Mouse (Mus musculus): ENCODE measurements at regions not wholly inside any gene's neighbourhood (a gene's known extent, or its start where the extent isn't known, plus 50 kb on each side); places are given as distances from the start of the nearest gene placed in this dataset.

DNA sequence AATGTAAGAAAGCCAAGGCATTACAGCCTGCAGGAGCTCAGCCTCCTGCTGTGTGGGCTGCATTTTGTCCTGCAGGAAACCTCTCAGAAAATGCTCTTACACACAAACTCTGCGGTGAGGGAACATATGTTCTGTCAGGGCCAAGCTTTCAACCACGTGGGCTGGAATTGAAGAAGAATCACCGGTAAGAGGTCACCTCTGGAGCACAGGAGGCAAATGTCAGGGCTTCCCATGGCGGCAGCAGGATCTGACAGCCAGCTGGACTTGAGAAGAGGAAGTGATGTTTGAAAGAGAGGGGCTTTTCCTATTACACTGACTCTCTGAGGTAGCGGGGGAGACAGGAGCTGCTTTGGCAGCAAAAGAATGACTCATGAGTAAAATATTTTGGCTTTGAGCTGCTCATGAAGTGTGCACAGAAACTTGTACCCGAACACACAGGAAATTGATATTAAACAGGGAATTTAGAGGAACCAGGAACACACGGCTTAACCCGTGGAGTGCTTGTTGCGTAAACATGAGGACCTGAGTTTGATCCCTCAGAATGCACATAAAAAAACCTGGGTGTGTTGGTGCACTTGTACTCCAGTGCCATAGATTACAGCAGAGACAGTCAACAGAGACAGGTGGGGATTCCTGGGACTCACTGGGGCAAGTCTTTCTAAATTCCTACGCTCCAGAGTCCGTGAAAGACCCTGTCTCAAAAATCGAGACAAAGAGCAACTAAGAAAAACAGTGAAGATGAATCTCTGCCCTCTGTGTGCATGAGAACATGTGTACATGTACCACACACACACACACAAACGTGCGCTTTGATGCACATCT, 848.1 kb upstream of the A1bg start:
- no peak for DNase-seq (ENCODE audit: low spot score)

DNA sequence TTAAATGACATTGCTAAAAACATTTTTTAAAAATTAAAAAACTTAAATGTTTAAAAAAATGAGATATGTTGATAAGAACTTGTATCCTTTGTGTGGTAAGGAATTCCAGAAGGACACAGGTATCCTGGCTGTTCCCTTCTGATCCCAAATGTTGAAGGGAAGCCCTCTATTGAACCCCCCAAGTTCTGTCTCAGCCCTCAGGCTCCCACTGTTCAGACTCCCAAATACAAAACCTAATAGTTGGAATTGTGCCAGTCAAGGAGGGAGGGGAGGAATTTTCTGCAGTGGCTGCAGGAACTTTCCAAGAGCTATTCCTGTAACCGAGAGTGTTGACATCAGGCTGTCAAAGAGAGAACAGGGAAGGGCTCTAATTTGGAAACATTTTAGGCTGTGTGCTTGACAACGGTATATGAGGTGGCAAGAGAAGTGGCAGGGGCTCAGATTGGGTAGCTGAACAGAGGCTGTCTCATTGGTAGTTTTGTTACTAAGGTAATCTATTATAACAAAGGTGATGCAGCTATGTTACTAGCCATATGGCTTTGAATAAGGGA, 843.8 kb upstream of the A1bg start:
- DNase-seq (ENCODE audit: low spot score), result no peak

DNA sequence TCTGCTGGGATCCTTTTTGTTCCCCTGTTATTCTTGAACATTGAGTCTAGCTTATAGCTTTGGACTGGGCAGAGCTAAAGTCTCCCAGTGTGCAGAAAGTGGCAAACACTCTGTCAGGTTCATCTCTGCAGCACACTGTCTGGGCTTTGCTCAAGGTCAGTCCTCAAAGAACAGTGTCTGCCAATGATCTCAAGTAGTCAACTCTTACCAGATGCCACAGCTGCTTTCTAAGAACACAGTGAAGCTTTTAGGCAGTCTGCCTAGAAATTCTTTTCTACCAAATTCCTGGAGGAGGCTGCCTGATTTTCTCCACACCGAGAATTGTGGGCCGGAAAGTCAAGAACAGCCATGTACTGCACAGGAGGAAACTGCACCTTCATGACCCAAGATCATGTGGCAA, 831.0 kb upstream of the A1bg start:
- no peak for DNase-seq (ENCODE audit: low spot score)

DNA sequence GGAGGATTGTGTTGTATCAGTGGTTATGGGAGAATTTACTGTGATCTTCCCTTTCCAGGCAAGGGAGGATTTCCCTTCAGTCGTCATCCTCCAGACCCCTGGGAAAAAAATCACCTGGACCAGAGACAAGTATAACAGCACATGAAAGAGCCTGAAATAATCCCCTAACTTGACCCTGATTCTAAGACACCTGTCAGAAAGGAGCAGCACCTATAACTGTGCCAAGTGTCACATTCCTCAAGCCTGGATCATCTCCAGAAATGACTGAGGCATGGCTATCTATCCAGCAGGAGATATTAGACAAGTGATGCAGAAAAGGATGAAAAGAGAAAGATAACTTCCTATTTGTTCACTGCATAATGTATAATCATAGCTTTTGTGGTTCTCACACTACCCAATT, 800.9 kb upstream of the A1bg start:
- no peak for DNase-seq (ENCODE audit: low spot score)

DNA sequence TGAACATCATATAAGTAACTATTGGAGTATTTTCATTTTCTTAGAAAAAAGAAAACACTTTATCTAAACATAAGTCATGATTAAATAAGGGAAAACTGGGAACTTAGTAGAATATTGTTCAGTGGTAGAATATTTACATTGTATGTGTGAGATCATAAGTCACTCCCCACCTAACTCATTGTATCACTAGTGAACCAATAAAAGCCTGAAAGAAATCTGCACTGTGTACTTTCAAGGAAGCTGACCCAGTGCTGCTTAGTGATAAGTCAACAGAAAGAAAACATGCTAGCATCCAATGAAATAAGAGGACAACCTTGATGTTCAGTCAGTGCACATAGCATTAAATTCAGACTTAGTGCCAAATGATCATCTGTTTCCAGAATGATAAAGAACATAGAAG, 795.7 kb upstream of the A1bg start:
- no peak for DNase-seq (ENCODE audit: low spot score)

DNA sequence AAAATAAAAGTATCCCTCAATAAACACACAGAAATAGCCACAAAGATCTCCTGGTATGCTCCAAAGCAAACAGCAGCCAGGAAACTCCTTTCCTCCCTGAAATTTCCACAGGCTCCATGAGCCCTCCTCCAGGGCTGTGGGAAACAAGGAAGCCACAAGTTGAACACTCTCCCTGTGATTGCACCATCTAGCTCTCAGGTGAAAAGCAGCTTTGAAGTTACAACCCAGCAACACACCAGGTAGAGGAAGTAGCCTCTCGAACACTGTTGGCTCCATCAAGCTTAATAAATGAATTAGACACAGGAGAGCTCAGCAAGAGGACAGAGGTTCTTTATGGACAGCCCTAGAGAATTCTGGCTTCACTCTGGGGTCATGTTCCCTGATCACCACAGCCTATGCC, 794.4 kb upstream of the A1bg start:
- DNase-seq (ENCODE audit: low spot score), result no peak

- no peak for DNase-seq (ENCODE audit: low spot score)
Measured at GRCm38 (mm10) chr15:61713953-61714352, 791.1 kb upstream of the A1bg start.

GRCm38 (mm10) chr15:61708928-61709327, 786.1 kb upstream of the A1bg start:
- DNase-seq (ENCODE audit: low spot score), result no peak

DNA sequence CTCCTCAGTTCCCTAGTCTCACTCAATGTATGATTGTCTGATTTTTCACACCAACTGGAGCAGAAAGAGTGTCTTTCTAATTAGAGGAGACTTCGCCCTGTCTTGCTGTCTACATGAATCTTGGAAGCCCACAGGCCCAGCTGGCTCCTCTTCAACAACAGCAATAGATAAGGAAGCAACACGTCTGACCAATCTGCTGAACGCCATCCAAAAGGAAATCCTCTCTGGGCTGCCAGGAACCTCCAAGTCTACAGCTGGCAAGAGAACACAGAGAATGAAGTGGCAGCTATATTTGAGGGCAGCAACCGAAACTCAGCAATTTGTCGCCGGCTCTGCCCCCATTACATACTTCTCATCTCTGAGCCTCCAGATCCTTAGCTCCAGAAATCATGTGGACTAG, 785.1 kb upstream of the A1bg start:
- no peak for DNase-seq (ENCODE audit: low spot score)

DNA sequence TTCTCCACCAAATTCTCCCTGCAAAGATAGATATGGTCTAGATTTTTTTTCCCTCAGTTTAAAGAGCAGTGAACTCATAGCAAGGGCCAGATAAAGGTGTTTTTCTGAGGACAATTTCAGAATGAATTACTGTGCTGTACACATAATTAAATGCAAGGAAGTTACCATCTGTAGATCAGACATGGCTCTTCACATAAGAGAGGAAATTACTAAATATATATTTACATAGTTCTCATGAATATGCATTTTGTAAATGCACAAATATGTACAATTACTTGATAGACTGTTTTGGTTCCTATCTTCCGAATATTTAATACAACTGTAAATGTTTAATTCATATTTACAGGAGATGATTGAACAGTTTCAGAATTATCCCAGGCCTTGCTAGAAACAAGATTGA, 769.9 kb upstream of the A1bg start:
- DNase-seq (ENCODE audit: low spot score), result no peak

GRCm38 (mm10) chr15:61690425-61690824, 767.6 kb upstream of the A1bg start:
- peak; percentile 17 for DNase-seq (ENCODE audit: low spot score)

DNA sequence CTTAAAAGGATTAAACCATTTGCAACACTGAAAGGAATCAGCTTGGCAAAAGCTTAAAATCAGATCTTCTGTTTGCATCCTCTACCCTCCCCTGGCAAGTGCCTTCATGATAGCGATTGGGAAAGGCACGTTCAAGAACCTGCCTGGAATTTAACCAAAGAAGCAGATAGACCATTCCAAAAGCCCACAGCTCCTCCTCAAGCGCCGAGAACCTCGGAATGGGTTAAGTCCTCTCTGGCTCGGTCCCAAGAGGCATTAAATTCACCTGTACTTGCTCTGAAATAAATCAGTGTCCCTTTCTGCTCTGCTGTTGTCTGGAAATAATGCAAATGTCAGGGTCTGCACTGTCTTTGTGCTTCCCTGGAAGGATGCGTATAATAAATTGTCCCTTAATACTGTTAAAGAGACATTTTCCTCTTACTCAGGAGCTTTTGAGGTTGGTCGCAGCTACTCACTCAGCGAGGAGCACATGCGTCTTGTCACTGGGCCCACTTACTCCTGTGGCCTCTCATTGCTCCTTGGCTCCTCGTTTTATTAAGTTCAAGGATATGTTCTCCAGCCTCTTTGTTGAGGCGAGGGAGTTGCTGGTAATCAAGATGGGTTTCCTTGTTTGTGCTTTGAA, 767.1 kb upstream of the A1bg start:
- no peak for DNase-seq (ENCODE audit: low spot score)

DNA sequence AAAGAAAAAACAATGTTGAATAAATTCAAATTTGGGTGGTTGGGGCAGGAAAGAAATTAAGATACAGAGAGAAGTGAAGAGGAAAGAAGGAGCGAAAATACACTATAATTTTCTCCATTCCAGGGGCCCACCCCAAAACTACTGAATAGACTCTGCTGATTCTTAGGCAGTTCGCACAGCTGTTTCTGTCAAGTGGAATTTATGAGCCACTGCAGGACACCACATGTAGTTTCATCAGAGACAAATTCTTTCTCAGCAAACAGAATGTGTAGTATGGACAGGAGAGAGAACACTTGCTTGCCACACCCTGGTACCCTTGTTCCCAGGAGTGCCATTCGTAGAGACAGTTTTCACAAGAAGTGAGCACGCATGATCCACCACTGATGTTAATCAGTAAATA, 760.2 kb upstream of the A1bg start:
- DNase-seq (ENCODE audit: low spot score), result no peak

- DNase-seq (ENCODE audit: low spot score), result no peak
Measured at GRCm38 (mm10) chr15:61670556-61670955, 747.7 kb upstream of the A1bg start.

DNA sequence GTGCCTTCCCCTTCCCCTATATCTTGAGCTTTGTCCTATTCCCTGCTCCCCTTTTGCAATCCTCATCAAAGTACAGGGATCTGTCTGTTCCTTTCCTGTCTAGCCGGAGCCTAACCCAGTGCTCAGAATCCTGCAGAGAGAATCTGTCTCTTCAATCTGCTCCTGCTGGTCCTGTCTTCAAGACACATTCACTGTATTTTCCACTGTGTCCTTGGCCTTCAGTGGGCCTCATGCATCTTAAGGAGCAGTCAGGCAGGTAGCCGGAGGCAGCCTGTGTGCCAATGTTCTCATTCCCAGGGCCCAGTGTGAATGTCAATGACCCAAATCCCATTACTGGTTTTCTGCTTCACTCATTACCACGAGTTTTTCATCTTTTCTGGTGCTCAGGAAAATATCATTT, 737.8 kb upstream of the A1bg start:
- peak; percentile 4 for DNase-seq (ENCODE audit: low spot score)

DNA sequence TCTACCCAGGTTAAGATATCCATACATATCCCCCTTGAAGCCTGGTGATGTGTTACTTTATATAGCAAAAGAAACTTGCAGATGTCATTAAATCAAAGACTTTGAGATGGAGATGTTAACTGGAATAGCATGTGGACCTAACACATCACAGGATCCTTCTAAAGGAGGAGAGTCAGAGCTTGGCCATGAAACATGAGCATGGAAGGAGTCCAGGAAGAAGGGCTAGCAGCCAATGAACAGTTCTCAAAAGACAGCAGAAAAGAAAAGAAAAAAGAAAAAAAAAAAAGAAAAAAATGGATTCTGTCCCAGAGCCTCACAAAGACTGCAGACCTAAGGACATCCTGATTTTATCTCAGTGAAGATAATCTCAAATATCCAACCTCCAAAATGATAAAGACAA, 734.1 kb upstream of the A1bg start:
- DNase-seq (ENCODE audit: low spot score), result no peak

- DNase-seq (ENCODE audit: low spot score), result no peak
Measured at GRCm38 (mm10) chr15:61654846-61655245, 732.0 kb upstream of the A1bg start.

DNA sequence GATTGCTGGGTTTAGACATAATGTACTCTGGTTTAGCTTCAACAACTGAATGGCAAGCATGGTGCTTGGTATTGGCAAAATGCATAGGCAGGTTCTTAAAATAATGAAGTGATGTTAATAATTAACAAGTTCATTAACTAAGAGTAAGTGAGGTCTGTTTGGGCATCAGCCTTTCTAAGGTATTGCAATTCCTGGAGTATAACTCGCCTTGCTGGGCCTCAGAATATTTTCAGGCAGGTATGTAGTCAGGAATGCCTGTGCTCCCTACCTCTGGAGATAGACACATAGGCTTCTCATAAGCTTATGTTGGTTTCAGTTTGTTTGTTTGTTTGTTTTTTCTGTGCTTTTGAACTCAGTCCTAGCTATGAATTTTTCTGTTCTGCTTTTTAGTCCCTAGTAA, 731.0 kb upstream of the A1bg start:
- no peak for DNase-seq (ENCODE audit: low spot score)

DNA sequence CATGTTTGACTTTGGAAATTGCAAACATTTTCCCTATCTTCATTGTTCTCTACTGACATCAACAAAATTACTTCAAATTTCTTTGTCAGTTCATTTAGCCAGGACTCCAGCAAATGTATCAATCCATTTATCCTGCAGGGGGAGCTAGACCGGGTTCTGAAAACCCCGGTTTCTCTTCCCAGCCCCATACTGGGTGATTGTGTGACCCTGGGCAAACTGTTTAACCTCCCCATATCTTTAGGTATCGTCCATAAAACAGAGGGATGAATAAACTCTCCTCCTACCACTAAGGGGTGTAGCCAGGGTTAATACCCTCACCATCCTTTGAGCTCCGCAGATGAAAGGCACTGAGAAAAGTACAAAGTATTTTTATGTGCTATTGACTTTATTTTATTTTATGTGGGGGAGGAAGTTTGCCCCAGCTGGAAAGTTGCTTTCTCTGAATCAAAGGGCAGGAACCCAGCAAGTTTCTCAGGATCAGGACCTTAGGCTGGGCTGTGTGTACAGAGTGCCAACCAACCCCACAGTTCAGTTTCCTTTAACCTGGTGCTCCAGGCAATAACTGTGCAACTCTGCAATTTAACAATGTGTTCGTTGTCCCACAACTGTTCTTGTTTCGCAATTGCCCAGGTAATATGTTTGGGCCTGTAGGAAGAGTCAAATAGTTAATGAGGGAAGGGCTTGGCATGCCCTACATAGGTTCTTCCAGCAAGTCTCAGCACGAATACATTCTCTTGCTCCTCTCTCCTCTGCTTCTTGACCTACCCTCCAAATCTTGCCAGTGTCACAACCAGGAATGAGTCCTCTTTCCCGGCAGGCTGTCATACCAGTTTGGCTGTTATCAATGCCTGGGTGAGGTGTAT, 696.1 kb upstream of the A1bg start:
- DNase-seq (ENCODE audit: low spot score), result no peak

DNA sequence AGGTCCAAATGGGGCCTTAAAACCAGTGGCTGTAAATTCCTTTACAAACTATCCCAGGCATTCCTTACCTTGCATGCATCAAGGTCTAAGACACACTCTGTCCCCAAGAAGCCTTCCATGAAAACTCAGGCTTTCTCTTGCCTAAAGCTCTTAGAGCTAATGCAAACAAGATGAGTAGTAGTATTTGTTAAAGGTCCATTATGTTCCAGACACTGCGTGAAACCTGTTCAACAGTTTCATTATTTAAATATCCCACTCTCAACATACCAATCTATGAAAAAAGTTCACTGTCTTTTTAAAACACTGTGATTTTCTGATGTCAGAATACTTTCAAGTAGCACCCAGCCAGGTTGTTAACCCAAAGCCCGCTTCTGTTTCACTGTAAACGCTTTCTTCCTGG, 687.9 kb upstream of the A1bg start:
- no peak for DNase-seq (ENCODE audit: low spot score)

DNA sequence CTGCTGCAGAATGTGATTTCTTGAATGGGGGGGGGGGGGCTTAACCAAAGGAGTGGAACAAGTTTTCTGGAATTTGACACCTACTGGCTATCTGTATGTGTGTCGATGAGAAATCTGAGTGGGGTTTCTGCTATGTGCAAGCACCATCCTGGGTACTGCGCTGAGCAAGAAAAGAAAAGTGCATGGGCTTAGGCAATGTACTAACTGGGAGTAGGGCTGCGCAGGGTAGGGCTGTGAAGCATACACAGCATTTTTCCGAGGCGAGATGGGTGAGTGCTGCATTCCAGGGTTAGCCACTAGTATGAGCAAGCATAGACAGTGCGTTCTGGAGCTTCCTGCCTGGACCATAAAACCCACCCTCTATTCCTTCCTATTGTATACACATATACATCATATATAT, 686.8 kb upstream of the A1bg start:
- no peak for DNase-seq (ENCODE audit: low spot score)

DNA sequence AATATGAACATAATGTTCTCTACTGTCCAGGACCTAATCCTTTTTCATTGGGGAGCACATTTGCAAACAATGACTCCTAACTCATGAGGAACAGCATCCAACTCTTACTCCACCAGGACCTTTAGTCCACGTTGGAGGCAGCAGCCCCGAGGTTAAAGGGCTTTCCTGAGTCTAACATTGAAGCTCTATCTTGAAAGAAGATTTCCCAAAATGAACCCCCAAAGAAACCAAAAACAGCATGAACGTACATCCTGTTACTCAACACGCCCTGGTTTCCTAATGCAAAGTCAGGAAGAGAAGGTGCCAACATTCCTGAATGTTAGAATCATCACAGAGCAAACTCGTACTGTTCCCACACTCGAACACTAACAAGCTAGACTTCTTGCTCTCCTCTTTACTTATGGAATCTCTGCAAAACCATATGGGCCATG, 685.5 kb upstream of the A1bg start:
- no peak for DNase-seq (ENCODE audit: low spot score)

GRCm38 (mm10) chr15:61599734-61600133, 676.9 kb upstream of the A1bg start:
- DNase-seq (ENCODE audit: low spot score), result no peak

Data from layer of hippocampus, adult 11-12 months (tissue).